Mouse (Mus musculus) brain, embryonic 14.5 days (tissue): ENCODE data around the gene Lrrn3. TPM values are rescaled to one million over a fixed set of nuclear protein-coding genes. Genes with fewer than 3 reads are reported as not detected.

ENCODE experiments used
- DNase-seq: peaks from one replicate; pipeline ENCODE4 v3.0.0-alpha.2; 2011; ENCODE audit warnings: low read depth
- CTCF ChIP-seq: fragments of 200-500 bp; IDR thresholded peaks from 2 replicates; pipeline ENCODE4 v1.5.1; 2012; ENCODE audit warnings: inconsistent platforms, mild to moderate bottlenecking, moderate library complexity, borderline replicate concordance; ENCODE audit not compliant: insufficient read depth, insufficient read length; ENCODE audit errors: extremely low read depth
- POLR2A ChIP-seq: fragments of 200-500 bp; IDR thresholded peaks from 2 replicates; pipeline ENCODE4 v1.6.1; 2012; ENCODE audit warnings: mild to moderate bottlenecking, inconsistent platforms, borderline replicate concordance; ENCODE audit not compliant: poor library complexity, insufficient read depth, insufficient read length, severe bottlenecking; ENCODE audit errors: extremely low read depth
- polyA plus RNA-seq: library from polyadenylated mRNA; depleted of rRNA; stranded (reverse); fragments of >200 nt; gene quantifications from 2 replicates; pipeline ENCODE4 v1.2.3, GENCODE M21; 2012; rRNA removed

The Lrrn3 gene
- 33.1 and 50.8 TPM in 2 replicates for polyA plus RNA-seq

GRCm38 (mm10) chr12:41486331-41486730 lies at the start of gene Lrrn3:
Lrrn3 (minus strand) TSS chr12:41486431.
- DNase-seq: no peak
- TF ChIP-seq CTCF (no peak), POLR2A (no peak)

GRCm38 (mm10) chr12:41528410-41528809 lies 42.2 kb upstream of the Lrrn3 start:
- no peak for DNase-seq
- TF ChIP-seq POLR2A (no peak), CTCF (no peak)

GRCm38 (mm10) chr12:41526688-41527087 lies 40.5 kb upstream of the Lrrn3 start:
- DNase-seq: peak; percentile 24
- TF ChIP-seq POLR2A (no peak), CTCF (no peak)

- TF ChIP-seq CTCF: no peak
- TF ChIP-seq POLR2A: no peak
- DNase-seq: no peak
Observed at GRCm38 (mm10) chr12:41521671-41522070, 35.4 kb upstream of the Lrrn3 start.

GRCm38 (mm10) chr12:41520326-41520725 lies 34.1 kb upstream of the Lrrn3 start:
- TF ChIP-seq POLR2A (no peak), CTCF (no peak)

GRCm38 (mm10) chr12:41518897-41519296 lies 32.7 kb upstream of the Lrrn3 start:
- no peak for DNase-seq
- TF ChIP-seq POLR2A (no peak), CTCF (no peak)

More at GRCm38 (mm10) chr12:41520326-41520725, 34.1 kb upstream of the Lrrn3 start:
- peak; percentile 55 for DNase-seq

GRCm38 (mm10) chr12:41510588-41510987 lies 24.4 kb upstream of the Lrrn3 start:
- DNase-seq: peak; percentile 27
- TF ChIP-seq CTCF: no peak
- no peak for TF ChIP-seq POLR2A

- DNase-seq: no peak
- TF ChIP-seq POLR2A (no peak), CTCF (no peak)
Observed at GRCm38 (mm10) chr12:41508610-41509009, 22.4 kb upstream of the Lrrn3 start.

GRCm38 (mm10) chr12:41500049-41500820 lies 14.0 kb upstream of the Lrrn3 start:
- TF ChIP-seq POLR2A (no peak), CTCF (no peak)
- no peak for DNase-seq

GRCm38 (mm10) chr12:41494620-41495019 lies 8.4 kb upstream of the Lrrn3 start:
- DNase-seq: peak; percentile 44
- no peak for TF ChIP-seq POLR2A
- peak; percentile 15; the same call in 1 of the 2 replicates for TF ChIP-seq CTCF

- TF ChIP-seq POLR2A: no peak
- TF ChIP-seq CTCF: peak; percentile 61
- DNase-seq: peak; percentile 85
Observed at GRCm38 (mm10) chr12:41487005-41487404, 774 bp upstream of the Lrrn3 start.

GRCm38 (mm10) chr12:41485512-41486215 lies 567 bp downstream of the Lrrn3 start:
- TF ChIP-seq POLR2A (peak; percentile 55; the same call in 1 of the 2 replicates), CTCF (no peak)
- peak; percentile 97 for DNase-seq
